22 mouse cellular contexts compared by ENCODE assay signal in genomic region chr2:27871056-27871455, GRCm38 (mm10). TPM values are rescaled to one million over a fixed set of nuclear protein-coding genes. Genes with fewer than 3 reads are reported as not detected.
DNase-seq lines count a peak whose midpoint lies in the region; ATAC-seq and TF ChIP-seq lines count a peak whose summit lies in the region.
"Had no signal": no experiment of that assay in that cellular context is flagged by ENCODE, and none has a peak within 500 bp of the region (broad histone marks: within the 10 kb centered on the region; RNA-seq: fewer than 3 reads in every experiment).

No protein-coding gene starts in this region.

- no peak overlapping the region for H3K9ac ChIP-seq in kidney, postnatal 0 days (ENCODE audit: low read depth, low read length)
- no peak overlapping the region for H3K9ac ChIP-seq in embryonic facial prominence, embryonic 14.5 days (ENCODE audit: low read depth, low read length)
- H3K9ac ChIP-seq in liver, embryonic 14.5 days (replicated peaks), result no peak overlapping the region
- H3K9ac ChIP-seq: heart, embryonic 15.5 days; hindbrain, embryonic 15.5 days; limb, embryonic 13.5 days; lung, embryonic 15.5 days; midbrain, embryonic 15.5 days; neural tube, embryonic 12.5 days had no signal

- H3K27ac ChIP-seq in heart, embryonic 10.5 days, result peak overlapping the region; percentile 56; the same call in 1 of the 2 replicates
- H3K27ac ChIP-seq in kidney, postnatal 0 days, result no peak overlapping the region
- no peak overlapping the region for H3K27ac ChIP-seq in embryonic facial prominence, embryonic 14.5 days (replicated peaks; ENCODE audit: low read depth, low read length)
- no peak overlapping the region for H3K27ac ChIP-seq in liver, embryonic 14.5 days
- H3K27ac ChIP-seq: heart, embryonic 15.5 days; hindbrain, embryonic 15.5 days; layer of hippocampus, adult 2 months; limb, embryonic 13.5 days; lung, embryonic 15.5 days; macrophage; midbrain, embryonic 15.5 days; neural tube, embryonic 12.5 days had no signal

- 7% methylated on average over 4 of the region's 4 CpGs for WGBS in heart, embryonic 10.5 days
- 55% methylated on average over 4 of the region's 4 CpGs for WGBS in kidney, postnatal 0 days
- WGBS in embryonic facial prominence, embryonic 14.5 days, result 58% methylated on average over 4 of the region's 4 CpGs
- 4% methylated on average over 4 of the region's 4 CpGs for WGBS in liver, embryonic 14.5 days (ENCODE audit: insufficient replicate concordance)

- no peak for DNase-seq in heart, embryonic 10.5 days (ENCODE audit: low spot score)
- no peak for DNase-seq in heart, adult 8-10 months (ENCODE audit: low spot score)
- no peak for DNase-seq in kidney, postnatal 0 days (ENCODE audit: low spot score)
- no peak for DNase-seq in kidney, adult 11 months
- no peak for DNase-seq in embryonic facial prominence, embryonic 14.5 days (ENCODE audit: low spot score)
- peak; percentile 23 to 35 (median 30) for DNase-seq in liver, embryonic 14.5 days (ENCODE audit: low read depth in 3 of 3, low spot score in 3 of 3)
- DNase-seq in adrenal gland, postnatal 36 days, result no peak
- no peak for DNase-seq in left cerebral cortex, adult 8-10 months (ENCODE audit: low spot score in 2 of 2)
- DNase-seq: cerebellum, adult 11-12 months; cerebellum, postnatal 10 days; heart, postnatal 4 days had no signal

- ATAC-seq in kidney, postnatal 0 days (replicated peaks; ENCODE audit: low FRiP score, low read depth), result peak; percentile 59; the same call in 1 of the 2 replicates
- ATAC-seq in embryonic facial prominence, embryonic 14.5 days (ENCODE audit: low read depth), result 0 out of 2 replicates have a peak, but pooled peaks have one; percentile 37
- ATAC-seq in liver, embryonic 14.5 days (ENCODE audit: insufficient read depth), result peak; percentile 59
- ATAC-seq: CD4-positive, CD25-positive, alpha-beta regulatory T cell, adult 4 months; forebrain, embryonic 14.5 days; midbrain, embryonic 15.5 days had no signal

- no peaks in the 10 kb centered on the region for H3K36me3 ChIP-seq in heart, embryonic 10.5 days
- H3K36me3 ChIP-seq in kidney, postnatal 0 days (ENCODE audit: insufficient read depth, low read length), result no peaks in the 10 kb centered on the region
- no peaks in the 10 kb centered on the region for H3K36me3 ChIP-seq in embryonic facial prominence, embryonic 14.5 days (ENCODE audit: control insufficient read depth, insufficient read depth, low read length)
- no peaks in the 10 kb centered on the region for H3K36me3 ChIP-seq in liver, embryonic 14.5 days (replicated peaks; ENCODE audit: control insufficient read depth, insufficient read depth, low read depth)
- H3K36me3 ChIP-seq: heart, embryonic 15.5 days; hindbrain, embryonic 15.5 days; limb, embryonic 13.5 days; lung, embryonic 15.5 days; midbrain, embryonic 15.5 days; neural tube, embryonic 12.5 days had no signal

- 0 out of 2 replicates have a peak, but pooled peaks cover 9% of the 10 kb centered on the region for H3K27me3 ChIP-seq in heart, embryonic 10.5 days (ENCODE audit: insufficient read depth, poor library complexity, severe bottlenecking)
- no peaks in the 10 kb centered on the region for H3K27me3 ChIP-seq in kidney, postnatal 0 days (ENCODE audit: insufficient read depth, low read length)
- no peaks in the 10 kb centered on the region for H3K27me3 ChIP-seq in embryonic facial prominence, embryonic 14.5 days (replicated peaks; ENCODE audit: control insufficient read depth, insufficient read depth, low read length)
- H3K27me3 ChIP-seq in liver, embryonic 14.5 days (ENCODE audit: control insufficient read depth, insufficient read depth, low read length), result no peaks in the 10 kb centered on the region
- H3K27me3 ChIP-seq: heart, embryonic 15.5 days; hindbrain, embryonic 15.5 days; limb, embryonic 13.5 days; lung, embryonic 15.5 days; midbrain, embryonic 15.5 days; neural tube, embryonic 12.5 days had no signal

- TF ChIP-seq EP300 in liver, embryonic 14.5 days (IDR thresholded peaks at IDR 0.05; ENCODE audit: low read depth), result no peak

- H3K4me1 ChIP-seq in heart, embryonic 10.5 days, result peaks cover 66% of the 10 kb centered on the region
- H3K4me1 ChIP-seq in kidney, postnatal 0 days (replicated peaks; ENCODE audit: insufficient read depth, low read length), result no peaks in the 10 kb centered on the region
- H3K4me1 ChIP-seq in embryonic facial prominence, embryonic 14.5 days (ENCODE audit: control insufficient read depth, insufficient read depth, low read length), result peaks cover 16% of the 10 kb centered on the region
- peaks cover 0 to 7% of the 10 kb centered on the region in 2 experiments; a peak in 1 of 4 replicates for H3K4me1 ChIP-seq in liver, embryonic 14.5 days (replicated peaks; ENCODE audit: control insufficient read depth in 2 of 2, insufficient read depth in 2 of 2, low read length in 1 of 2)
- H3K4me1 ChIP-seq: midbrain, embryonic 15.5 days; neural tube, embryonic 12.5 days had no signal

- TF ChIP-seq CTCF in kidney, postnatal 0 days (IDR thresholded peaks at IDR 0.05; ENCODE audit: low read depth), result no peak
- TF ChIP-seq CTCF in liver, embryonic 14.5 days (IDR thresholded peaks at IDR 0.05; ENCODE audit: low read depth), result no peak

- no peak overlapping the region for H3K4me2 ChIP-seq in kidney, postnatal 0 days (ENCODE audit: low read length)
- H3K4me2 ChIP-seq in embryonic facial prominence, embryonic 14.5 days (ENCODE audit: low read depth, low read length), result no peak overlapping the region
- no peak overlapping the region for H3K4me2 ChIP-seq in liver, embryonic 14.5 days (ENCODE audit: low read depth)
- H3K4me2 ChIP-seq: heart, embryonic 15.5 days; hindbrain, embryonic 15.5 days; limb, embryonic 13.5 days; lung, embryonic 15.5 days; midbrain, embryonic 15.5 days; neural tube, embryonic 12.5 days had no signal

- no peaks in the 10 kb centered on the region for H3K9me3 ChIP-seq in heart, embryonic 10.5 days
- no peaks in the 10 kb centered on the region for H3K9me3 ChIP-seq in kidney, postnatal 0 days (replicated peaks; ENCODE audit: low read length)
- H3K9me3 ChIP-seq in embryonic facial prominence, embryonic 14.5 days (ENCODE audit: control insufficient read depth, low read length), result no peaks in the 10 kb centered on the region
- H3K9me3 ChIP-seq in liver, embryonic 14.5 days (ENCODE audit: control insufficient read depth, low read length), result no peaks in the 10 kb centered on the region
- H3K9me3 ChIP-seq: heart, embryonic 15.5 days; hindbrain, embryonic 15.5 days; limb, embryonic 13.5 days; lung, embryonic 15.5 days; midbrain, embryonic 15.5 days; neural tube, embryonic 12.5 days had no signal

- no peak overlapping the region for H3K4me3 ChIP-seq in heart, embryonic 10.5 days
- H3K4me3 ChIP-seq in kidney, postnatal 0 days (replicated peaks; ENCODE audit: low read depth, low read length), result no peak overlapping the region
- H3K4me3 ChIP-seq in embryonic facial prominence, embryonic 14.5 days (ENCODE audit: low read depth, low read length), result no peak overlapping the region
- H3K4me3 ChIP-seq in liver, embryonic 14.5 days (ENCODE audit: insufficient read depth in 1 of 2, low read depth in 2 of 2, low read length in 2 of 2), result no peak overlapping the region
- H3K4me3 ChIP-seq: heart, embryonic 15.5 days; hindbrain, embryonic 15.5 days; layer of hippocampus, adult 2 months; limb, embryonic 13.5 days; lung, embryonic 15.5 days; midbrain, embryonic 15.5 days; neural tube, embryonic 12.5 days had no signal

RNA-seq across cellular contexts. Expression of gene Col5a1, which starts 15.2 kb away (rescaled TPM):
- 31.3 and 37.4 TPM in 2 replicates for polyA plus RNA-seq in heart, embryonic 10.5 days (2016; fragmentation: Nextera tagmentation; extraction: Ambion mirVana)
- total RNA-seq in heart, adult 8-10 months (2022), result 10 to 100 TPM; 10.8 to 17.6 (median 15.1) TPM
- polyA plus RNA-seq in kidney, postnatal 0 days (2015; fragmentation: Nextera tagmentation; extraction: Ambion mirVana), result 33.2 and 36.5 TPM in 2 replicates
- polyA plus RNA-seq in embryonic facial prominence, embryonic 14.5 days (2014; fragmentation: Nextera tagmentation; extraction: Ambion mirVana), result 253 and 258 TPM in 2 replicates
- polyA plus RNA-seq in liver, embryonic 14.5 days (2012; rRNA removed), result 3.7 and 6.2 TPM in 2 replicates
- polyA plus RNA-seq in liver, embryonic 14.5 days (2014; fragmentation: Nextera tagmentation; extraction: Ambion mirVana), result 6.8 and 9.0 TPM in 2 replicates
- total RNA-seq in adrenal gland, postnatal 36 days (2021), result 10 to 100 TPM; 51.4 to 64.3 TPM
- total RNA-seq in left cerebral cortex, adult 8-10 months (2022), result 1 to 10 TPM; 5.9 to 8.1 (median 7.3) TPM
- total RNA-seq: granulocyte monocyte progenitor cell, adult 5-6 weeks had no signal
- polyA plus RNA-seq: CD4-positive, CD25-positive, alpha-beta regulatory T cell, adult 4 months had no signal

Comparison
In these comparisons a context has a peak if more than half of its experiments do, and no peak if none do; other contexts are left out.
1. DNase-seq: peak in liver, embryonic 14.5 days (3 of 3); none in heart, embryonic 10.5 days (single experiment), heart, adult 8-10 months (single experiment), kidney, postnatal 0 days (single experiment), kidney, adult 11 months (single experiment), embryonic facial prominence, embryonic 14.5 days (single experiment), adrenal gland, postnatal 36 days (0 of 2) and left cerebral cortex, adult 8-10 months (0 of 2).
2. Peak in every context shown above with its lines, with median percentiles within 50 percentile points of each other: ATAC-seq.